Mouse (Mus musculus): ENCODE measurements around the gene Pcdh19.
"Not testable (repeated sequence)": the region's sequence is repeated elsewhere in the genome, so short reads cannot be mapped to it uniquely, and the experiment has no call there.

Gene Pcdh19

DNA sequence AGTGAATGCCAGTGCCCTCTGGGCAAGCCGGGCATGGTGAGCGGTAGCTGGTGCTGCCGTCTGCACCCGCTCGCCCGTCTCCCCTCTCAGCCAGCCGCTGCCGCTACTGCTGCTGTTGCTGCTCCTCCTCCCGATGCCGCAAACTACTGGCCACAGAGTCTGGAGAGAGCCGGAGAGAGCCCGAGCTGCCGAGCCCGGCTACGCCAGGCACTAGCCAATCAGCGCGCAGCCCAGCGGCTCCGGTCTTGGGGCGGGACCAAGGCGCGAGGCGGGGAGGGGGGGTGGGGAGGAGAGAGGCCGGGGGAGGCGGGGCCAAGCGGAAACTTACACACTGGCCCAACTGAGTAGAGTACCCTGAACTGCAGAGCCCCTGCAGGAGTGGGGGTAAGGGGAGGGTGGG lies at the start of gene Pcdh19:
Gene Pcdh19 (minus strand): TSS at position 148 of the 400 bp plus-strand sequence.
- peak; percentile 87 for DNase-seq

DNA sequence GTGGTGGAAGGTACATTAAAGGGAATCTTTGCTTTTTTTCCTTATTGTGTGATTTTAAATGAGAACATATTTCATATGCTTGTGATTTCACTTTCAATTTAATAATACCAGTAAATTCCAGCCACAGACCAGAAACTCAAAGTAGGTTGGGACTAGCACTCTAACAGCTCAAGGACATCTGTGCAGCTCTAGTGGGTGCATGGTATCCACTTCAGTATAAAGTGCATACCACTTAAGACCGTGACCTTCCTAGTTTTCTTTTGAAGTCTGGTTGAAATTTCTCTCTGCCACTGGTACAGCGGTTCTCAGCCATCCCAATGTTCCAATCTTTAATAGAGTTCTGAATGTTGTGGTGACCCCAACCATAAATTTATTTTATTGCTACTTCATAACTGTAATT lies 47.1 kb upstream of the Pcdh19 start:
- DNase-seq, result no peak

DNA sequence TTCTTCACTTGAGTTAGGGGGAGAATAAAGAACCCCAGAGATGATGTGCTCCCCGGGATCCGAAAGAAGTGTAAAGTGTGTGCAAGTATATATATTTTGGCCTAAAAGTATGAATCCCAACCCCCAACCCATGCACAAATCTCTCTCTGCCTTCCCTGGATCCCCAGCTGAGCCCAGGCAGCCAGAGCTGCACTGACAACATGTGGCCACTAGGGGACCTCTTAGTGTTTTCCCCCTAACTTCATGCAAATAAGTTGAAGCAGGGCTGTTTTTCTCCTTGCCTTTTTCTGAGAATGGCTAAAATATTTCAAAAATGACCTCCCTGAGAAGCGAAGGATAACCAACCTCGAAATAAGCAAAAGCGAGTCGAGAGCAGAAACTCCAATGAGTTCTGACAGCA lies 46.2 kb upstream of the Pcdh19 start:
- peak; percentile 53 for DNase-seq

DNA sequence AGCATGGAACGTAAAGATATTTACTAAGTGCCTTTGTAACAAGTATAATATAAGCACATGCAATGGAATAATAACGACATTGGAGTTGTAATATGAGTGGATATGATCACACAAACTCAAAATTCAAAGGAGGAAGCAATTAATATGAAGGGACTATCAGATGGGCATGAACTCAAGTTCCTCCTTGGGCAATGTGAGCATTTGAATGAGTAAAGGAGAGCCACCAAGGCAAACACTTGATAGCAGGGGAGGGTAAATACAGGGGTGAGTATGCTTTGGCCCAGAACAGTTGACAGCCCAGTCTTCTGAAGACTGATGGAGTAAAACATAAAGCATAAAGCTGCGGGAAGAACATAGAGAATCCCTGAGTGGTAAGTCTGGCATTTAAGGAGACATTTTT lies 32.7 kb upstream of the Pcdh19 start:
- no peak for DNase-seq

DNA sequence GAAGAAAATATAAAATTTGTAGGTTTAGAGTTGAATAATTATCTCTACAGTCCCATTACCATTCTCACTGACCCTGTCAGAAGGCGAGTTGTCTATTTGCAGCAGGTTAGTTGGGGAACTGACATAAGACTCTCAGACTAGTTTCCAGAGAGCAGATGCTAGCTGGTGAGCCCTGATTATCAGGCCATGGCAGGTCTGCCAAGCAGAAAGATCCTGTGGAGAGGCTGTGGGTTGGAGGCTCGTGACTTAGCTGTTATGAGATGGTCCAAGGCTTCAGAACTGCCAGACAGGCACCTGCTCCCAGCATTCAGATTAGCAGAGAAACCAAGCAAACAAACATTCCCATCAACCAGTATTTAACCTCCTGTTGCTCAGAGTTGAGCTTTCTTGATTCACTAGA lies 21.8 kb upstream of the Pcdh19 start:
- no peak for DNase-seq

DNA sequence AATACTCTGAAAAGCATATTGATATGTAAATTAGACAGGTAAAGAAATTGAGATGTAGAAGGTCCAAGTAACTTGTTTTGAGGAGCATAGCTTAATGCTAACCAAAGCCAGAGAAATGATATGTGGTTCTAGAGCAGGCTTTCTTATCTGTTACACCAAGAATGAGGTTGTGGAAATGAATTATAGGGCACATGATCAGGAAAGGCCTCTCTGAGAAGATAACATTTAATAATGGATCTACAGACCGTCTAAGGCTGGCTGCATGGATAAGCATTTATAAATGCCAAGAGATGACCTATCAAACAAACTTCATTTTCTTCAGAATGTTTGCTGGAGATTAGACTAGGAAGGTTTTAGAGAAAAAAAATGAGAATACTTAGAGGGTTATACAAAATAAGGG lies 14.1 kb upstream of the Pcdh19 start:
- no peak for DNase-seq

DNA sequence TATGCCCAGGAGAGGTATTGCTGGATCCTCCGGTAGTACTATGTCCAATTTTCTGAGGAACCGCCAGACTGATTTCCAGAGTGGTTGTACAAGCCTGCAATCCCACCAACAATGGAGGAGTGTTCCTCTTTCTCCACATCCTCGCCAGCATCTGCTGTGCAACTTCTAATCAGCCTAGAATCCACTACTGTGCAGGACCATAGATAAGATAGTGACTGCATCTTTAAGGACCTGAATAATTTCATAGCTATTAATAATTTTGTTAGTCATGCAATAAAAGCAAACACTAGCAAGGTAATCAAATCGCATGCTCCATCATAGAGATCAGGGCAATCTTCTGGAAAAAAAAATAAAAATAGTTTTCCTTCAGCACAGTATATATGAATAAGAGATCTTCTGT lies 9.1 kb upstream of the Pcdh19 start:
- not testable (repeated sequence) for DNase-seq

DNA sequence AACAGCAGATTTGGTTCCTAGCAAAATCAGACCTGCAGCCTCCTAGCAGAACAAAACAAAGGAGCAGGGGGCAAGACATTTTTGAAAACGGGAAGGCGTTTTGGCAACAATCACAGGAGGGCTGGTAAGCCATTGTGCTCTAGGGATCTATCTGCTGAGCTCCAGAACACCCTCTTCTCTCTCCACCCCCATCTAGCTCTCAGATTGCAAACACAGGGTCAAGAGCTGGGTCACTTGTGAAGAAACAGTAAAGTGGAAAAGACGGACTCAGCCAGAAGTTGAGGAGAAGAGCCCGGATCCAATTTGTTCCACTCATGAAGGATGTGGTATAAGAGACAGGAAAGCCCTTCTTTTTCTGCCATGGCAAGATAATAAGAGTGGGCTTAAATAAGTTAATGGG lies 7.7 kb upstream of the Pcdh19 start:
- no peak for DNase-seq

DNA sequence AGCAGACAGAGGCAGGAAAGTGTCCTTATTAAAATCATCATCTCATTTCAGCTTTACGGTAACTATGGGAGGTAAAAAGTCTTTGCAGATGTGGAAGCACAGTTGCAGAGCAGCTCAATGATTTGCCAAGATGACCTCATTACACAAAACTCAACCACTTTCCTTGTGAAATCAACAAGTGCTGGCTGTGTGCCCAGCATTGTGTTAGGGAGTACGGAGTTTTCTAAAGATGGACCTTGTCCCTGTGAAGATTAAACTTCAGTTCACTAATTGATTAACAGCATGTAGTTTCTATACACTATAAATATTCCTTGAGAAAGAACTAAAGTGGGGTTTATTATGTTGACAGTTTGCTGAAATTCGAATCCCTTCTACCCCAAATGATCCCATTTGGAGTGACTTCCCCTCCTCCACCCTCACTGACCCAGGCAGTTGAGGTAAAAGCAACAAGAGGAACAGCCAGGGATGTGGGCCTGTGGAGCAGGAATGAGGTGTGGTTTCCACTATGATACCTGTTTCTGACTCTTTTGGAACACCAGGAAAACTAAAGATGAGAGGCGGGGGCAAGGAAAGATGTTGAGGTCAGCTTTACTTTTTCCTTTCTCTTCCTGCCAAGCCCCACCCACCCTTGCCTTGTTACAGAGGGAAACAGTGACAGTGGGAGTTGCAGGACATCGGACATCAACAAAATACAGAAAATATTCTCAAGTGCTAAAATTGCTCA lies 4.4 kb upstream of the Pcdh19 start:
- DNase-seq, result peak; percentile 18

DNA sequence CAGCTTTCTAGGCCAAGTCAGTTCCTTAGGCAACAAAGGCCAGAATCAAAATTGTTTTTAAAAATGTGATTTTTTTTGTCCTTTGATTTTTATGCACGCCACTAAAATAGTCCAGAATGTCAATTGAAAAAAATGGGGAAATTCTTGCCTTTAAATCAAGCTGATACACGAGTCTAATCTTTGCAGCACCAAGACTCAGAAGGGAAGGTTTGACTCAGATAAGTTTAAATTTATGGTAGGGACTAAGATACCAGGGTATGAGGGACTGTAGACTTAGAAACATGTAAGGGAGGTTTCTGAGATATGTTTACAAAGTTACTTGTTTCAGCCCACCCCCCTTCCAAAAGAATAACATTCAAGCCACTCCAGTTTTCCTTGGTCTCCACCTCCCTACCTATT lies 3.6 kb upstream of the Pcdh19 start:
- DNase-seq, result no peak

DNA sequence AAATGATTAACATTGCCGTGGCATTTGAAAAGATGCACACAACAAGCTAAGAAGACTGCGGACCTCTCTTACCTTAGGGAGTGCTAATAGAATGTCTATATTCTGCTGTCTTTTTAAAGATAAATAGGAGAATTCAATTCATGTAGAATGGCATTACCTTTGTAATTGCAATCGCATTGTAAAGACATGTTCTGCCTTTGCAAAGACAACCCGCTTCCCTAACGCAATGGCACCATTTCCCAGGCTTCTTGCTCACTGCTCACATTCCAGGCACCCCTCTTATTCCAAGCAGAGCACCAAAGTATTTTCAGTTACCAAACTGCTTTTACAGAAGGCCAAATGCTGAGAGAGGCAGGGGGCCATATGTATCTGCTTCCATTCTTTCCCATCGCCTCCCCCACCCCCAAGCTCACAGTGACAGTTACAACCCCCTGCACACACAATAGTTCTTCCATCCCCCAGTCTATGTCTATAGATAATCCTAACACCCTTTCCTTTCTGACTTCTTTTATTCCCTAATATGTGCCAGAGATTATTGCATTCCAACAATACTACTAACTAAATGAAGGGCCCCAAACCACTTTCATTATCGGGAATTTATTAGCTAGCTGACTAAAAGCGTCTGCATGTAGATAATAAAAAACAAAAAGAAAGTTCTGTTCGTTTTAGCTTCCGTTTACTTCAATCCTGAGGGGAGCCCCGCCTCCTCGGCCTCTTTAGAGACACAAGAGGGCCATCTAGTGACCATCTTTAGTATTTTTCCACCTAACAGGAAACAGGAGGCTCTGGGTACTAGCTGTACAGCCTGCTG lies 3.0 kb upstream of the Pcdh19 start:
- peak; percentile 64 for DNase-seq

DNA sequence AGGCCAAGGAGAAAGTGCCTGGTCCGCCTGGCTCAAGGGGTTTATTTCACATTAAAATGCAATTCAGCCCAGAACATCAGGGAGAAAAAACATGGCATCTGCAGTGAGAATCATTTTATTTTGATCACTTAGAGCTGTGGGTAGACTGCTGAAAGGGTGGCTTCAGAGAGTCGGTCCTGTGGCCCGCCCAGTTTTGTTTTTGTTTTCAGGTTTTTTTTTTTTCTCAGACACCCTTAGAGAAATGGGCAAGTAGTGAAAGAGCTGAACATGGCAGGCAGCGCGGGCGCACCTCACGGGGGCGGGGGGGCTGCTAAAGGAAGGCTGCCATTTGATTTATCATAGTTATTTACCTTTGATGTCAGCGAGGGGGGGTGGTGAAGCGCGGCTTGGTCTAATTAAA lies 2.0 kb upstream of the Pcdh19 start:
- no peak for DNase-seq

DNA sequence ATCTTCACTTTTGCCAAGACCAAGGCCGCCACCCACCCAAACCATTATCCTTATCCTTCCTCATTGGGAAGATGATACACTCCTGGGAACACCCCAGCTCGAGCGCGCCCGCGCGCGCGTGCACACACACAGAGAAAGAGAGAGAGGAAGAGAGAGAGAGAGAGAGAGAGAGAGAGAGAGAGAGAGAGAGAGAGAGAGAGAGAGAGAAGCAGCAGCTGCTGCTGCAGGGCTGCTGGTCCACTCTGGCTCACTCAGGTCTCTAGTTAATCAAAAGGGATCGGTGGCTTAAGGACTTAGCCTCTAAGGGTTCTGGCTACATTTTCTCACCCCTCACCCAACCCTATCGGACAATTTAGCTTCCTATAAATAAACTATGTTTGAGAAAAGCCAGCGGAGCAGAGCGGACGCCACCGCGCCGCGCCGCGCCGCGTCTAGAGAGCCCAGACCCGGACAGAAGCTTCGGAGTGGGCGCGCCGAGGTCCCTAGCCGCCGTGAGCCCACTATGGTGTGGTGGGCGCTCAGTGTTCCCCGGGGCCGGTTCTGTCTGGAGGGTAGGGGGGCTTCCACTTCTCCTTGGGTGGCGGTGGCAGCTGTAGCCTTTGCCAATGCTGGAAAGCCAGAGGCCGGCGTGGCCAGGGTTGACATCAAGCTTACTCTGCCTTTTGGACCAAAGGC lies 926 bp upstream of the Pcdh19 start:
- DNase-seq, result peak; percentile 21

DNA sequence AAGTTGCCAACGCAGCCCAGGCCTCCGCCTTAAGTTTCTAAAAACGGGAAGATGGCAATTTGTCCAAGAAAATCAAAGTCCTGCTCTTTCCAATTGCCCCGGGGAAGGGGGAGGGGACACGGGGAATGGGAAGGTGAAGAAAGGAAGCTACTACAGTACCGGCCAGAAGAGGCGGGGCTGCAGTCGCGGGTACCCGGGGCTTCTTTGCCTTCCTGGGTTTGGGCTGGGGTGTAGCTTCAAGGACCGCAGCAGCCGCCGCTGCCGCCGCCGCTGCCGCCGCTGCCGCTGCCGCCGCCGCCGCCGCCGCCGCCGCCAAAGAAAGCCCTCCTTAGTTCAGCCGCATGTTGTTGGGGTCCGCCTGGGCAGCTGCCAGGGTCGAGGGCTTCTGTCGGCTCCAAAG lies 631 bp downstream of the Pcdh19 start:
- peak; percentile 21 for DNase-seq

DNA sequence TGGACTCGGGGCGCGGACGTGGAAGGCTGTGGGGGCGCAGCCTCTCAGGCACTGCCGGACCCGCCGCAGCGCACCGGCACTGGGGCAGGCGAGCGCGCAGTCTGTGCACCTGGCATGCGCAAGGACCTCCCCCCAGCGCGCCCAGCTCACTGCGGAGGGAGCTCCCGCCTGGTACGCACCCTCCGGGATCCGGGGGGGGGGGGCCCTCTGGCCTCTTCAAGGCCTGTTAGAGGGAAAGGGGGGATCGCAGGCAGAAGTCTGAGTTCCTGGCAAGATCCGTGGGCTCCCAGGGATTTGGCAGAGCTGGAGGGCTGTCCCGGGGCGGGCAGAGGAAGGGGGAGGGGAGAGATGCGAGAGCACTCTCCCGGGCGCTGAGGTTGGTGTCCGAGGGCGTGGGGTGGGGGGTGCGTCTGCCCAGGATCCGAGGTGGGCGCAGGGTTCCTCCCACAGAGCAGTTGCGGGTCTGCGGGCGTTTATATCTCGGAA lies 1.1 kb downstream of the Pcdh19 start:
- DNase-seq, result peak; percentile 32

DNA sequence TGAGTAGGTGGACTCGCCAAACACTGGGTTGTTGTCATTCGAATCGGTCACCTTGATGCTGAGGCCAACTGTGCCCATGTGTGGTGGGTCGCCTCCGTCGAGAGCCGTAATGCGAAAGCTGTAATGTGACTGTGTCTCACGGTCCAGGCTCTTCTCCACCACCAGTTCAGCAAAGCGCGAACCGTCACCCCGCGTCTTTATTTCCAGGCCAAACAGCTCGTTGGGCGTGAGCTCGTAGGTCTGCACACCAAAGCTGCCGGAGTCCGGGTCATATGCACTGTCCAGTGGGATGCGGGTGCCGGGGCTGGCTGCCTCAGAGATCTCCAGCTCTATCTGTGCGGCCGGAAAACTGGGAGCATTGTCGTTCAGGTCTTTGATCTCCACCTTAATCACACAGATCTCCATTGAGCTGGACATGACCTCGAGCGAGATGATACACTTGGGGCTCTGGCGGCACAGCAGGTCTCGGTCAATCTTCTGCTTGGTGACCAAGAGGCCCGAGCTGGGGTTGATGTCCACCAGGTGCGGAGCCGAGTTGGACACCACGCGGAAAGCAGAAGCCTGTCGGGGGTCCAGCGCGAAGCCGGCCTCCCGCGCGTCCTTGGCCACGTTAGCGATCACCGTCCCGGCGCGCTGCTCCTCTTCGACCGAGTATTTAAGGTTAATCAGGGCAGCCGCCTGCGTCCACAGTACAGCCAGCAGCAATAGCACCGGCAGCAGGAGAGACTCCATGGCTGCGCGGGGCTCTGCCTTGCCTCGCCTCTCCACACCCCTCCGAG lies 2.1 kb downstream of the Pcdh19 start:
- no peak for DNase-seq

DNA sequence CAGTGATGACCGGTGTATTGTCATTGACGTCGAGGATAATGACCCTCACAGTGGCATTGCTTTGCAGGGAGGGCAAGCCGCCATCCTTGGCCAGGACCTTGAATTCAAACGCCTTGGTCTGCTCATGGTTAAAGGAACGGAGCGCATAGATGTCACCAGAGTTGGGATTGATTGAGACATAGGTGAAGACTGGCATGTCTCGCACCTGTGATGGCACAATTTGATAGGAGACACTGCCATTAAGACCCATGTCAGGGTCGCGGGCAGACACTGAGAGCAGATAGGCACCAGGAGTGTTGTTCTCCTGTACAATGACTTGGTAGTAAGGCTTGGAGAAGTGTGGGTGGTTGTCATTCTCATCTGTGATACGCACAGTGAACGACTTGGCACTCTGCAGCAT lies 3.2 kb downstream of the Pcdh19 start:
- DNase-seq, result no peak

DNA sequence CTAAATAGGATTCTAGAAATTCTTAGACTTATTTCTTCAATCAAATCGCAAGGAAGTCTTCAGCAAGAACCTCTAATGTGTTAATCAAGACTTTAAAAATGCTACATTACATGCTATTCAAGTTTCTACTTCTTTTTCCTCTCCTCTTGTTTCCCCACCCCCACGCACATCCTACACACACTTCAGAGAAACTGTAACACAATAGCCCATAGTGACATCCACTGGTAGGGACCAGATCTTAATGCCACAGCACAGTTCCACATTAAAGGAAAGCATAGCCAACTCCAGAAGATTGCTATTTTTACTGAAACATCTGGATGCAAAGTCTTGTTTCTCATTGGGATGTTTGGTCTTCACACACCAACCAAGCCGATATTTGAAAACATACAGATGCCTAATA lies 4.8 kb downstream of the Pcdh19 start:
- no peak for DNase-seq

DNA sequence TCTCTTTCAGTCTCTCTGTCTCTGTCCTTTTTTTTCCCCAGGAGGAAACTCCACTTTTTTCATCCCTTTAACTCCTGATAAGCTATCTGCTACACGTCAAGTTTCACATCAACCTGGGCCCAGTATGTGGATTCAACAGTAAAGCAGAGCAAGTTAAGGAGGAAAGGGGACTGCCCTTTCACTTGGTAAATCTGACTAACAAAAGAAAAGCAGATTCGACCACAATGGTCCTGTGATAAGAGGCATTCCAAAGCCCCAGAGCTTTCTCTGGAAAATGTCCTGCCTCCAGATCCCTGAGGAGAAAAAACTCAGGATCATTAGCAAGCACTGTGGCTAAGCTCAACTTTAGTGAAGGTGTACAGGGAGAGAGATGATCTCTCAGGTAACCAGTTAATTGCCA lies 13.7 kb downstream of the Pcdh19 start:
- DNase-seq, result no peak

DNA sequence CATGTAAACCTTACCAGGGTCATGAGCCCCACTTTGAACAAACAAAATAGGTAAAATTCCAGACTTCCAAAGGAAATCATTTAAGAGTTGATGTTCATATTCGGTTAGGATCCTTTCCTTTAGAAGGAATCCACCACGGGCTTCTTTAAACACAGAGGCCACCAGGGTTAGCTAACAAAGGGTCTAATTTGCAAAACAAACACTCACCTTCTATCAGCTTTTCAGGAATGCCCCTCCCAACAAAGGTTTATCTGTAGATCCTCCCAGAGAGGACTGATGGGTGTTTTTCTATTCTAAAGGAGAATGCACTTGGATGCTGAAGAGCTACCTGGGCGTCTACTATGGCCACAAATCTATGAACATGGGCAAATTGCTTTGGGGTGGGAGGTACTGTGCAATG lies 15.0 kb downstream of the Pcdh19 start:
- DNase-seq, result no peak

DNA sequence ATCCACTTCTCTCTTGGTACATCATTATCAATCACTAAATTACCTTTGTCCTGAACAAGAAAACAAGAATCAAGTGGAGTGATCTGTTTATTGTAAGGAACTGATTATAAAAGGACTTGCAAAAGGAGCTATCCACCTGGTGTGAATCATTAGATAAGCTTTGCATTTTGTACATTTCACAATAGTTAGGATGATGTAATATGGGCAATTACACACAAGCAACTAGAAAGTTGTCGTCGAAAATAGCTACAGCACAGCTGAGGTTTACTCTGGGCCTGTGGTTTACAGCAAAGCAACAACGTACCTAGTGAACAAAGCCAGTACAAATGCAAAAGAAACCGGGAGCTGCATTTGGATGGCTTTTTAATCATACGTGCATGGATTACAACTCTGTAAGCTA lies 28.7 kb downstream of the Pcdh19 start:
- DNase-seq, result no peak

DNA sequence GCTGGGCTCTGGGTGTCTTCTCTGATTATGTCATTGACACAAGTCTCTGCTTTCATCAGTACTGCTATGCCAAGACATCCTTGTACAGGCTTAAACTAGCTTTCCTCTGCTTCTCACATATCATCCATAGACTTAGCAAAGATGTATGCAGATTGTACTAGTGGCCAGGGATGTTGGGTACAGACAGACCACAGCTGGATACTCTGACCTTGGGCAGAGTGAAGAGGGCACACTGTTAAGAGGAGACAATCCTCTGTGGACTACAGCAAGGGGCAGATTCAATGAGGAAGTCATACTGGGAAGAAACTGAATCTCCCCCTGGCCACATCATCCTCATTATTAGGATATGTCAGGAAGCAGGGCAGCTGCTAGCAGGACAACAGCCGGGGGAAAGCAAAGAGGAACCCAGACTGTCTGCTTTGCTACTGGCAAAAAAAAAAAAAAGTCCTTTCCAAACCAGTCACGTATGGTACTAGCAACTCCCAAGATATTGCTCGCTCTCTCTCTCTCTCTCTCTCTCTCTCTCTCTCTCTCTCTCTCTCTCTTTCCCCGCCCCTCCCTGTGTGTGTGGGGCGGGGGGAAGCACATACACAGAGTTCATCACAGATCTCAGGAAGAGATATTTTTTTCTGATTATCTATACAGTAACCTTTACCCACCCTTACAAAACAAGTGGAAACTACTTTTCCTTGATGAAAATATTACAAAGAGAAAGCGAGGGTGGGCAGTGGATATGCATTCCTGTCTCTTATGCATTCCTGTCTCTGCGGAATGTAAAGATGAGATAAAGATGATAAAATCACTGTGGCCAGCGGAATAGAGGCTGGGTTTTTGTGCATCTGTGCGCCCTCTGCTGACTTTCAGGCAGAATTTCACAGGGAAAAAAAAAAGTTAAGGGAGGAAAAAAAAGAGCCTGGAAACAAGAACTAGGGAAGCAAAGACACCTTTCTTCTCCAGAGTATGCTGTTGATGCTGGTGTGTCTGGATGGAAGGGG lies 31.2 kb downstream of the Pcdh19 start:
- peak; percentile 9 for DNase-seq

Measured in kidney, postnatal 10 days (tissue).